Mouse (Mus musculus) myocyte (in vitro differentiated cells): Measurements from ENCODE around the gene Thbs2.

Experiments used
- CEBPB ChIP-seq: IDR thresholded peaks from 2 replicates; pipeline ENCODE4 v1.6.1; 2011; ENCODE audit warnings: mild to moderate bottlenecking, moderate library complexity; ENCODE audit not compliant: poor library complexity, insufficient read depth, severe bottlenecking
- E2F4 ChIP-seq: IDR thresholded peaks from one replicate; pipeline ENCODE4 v1.6.1; 2011; ENCODE audit warnings: mild to moderate bottlenecking, control low read depth, moderate library complexity; ENCODE audit not compliant: insufficient read depth
- MAX ChIP-seq: IDR thresholded peaks from one replicate; pipeline ENCODE4 v1.6.1; 2011; ENCODE audit warnings: low read depth, mild to moderate bottlenecking, control low read depth
- MYOD1 ChIP-seq, 3 experiments: IDR thresholded peaks; one replicate each; pipeline ENCODE4 v1.6.1; 2011; ENCODE audit warnings: control low read depth in 2 of 3, low read depth in 2 of 3, mild to moderate bottlenecking in 2 of 3, moderate library complexity in 1 of 3; ENCODE audit not compliant: insufficient read length in 2 of 3, control insufficient read depth in 1 of 3
- MYOG ChIP-seq, 3 experiments: IDR thresholded peaks; one replicate each; pipeline ENCODE4 v1.6.1; 2011; ENCODE audit warnings: control low read depth in 2 of 3, low read depth in 2 of 3, mild to moderate bottlenecking in 2 of 3; ENCODE audit not compliant: insufficient read length in 2 of 3, control insufficient read depth in 1 of 3, insufficient read depth in 1 of 3
- POLR2A ChIP-seq: IDR thresholded peaks from one replicate; pipeline ENCODE4 v1.6.1; 2011; ENCODE audit warnings: low read depth, mild to moderate bottlenecking, control low read depth, moderate library complexity; ENCODE audit not compliant: insufficient read length
- POLR2AphosphoS2 ChIP-seq: IDR thresholded peaks from one replicate; pipeline ENCODE4 v1.6.1; 2011; ENCODE audit warnings: low read depth, control low read depth; ENCODE audit not compliant: insufficient read length
- REST ChIP-seq: IDR thresholded peaks from one replicate; pipeline ENCODE4 v1.6.1; 2011; ENCODE audit warnings: mild to moderate bottlenecking, control low read depth, moderate library complexity; ENCODE audit not compliant: insufficient read depth, insufficient read length
- SRF ChIP-seq: IDR thresholded peaks from one replicate; pipeline ENCODE4 v1.6.1; 2011; ENCODE audit warnings: low read depth; ENCODE audit not compliant: control insufficient read depth, insufficient read length
- TCF12 ChIP-seq: IDR thresholded peaks from one replicate; pipeline ENCODE4 v1.6.1; 2011; ENCODE audit warnings: mild to moderate bottlenecking, control low read depth; ENCODE audit not compliant: poor library complexity, insufficient read depth, severe bottlenecking
- TCF3 ChIP-seq: IDR thresholded peaks from one replicate; pipeline ENCODE4 v1.6.1; 2011; ENCODE audit warnings: low read depth, control low read depth; ENCODE audit not compliant: insufficient read length
- USF1 ChIP-seq: IDR thresholded peaks from one replicate; pipeline ENCODE4 v1.6.1; 2011; ENCODE audit warnings: low read depth, mild to moderate bottlenecking, control low read depth, moderate library complexity

GRCm38 (mm10) chr17:14666451-14666850, 27.6 kb downstream of the Thbs2 start:
- TF ChIP-seq POLR2A (no peak), USF1 (no peak), MYOD1 (IDR thresholded peaks at IDR 0.05; ENCODE audit: control insufficient read depth in 1 of 3, insufficient read length in 2 of 3, low read depth in 2 of 3) (no peak), TCF3 (no peak), SRF (no peak), E2F4 (no peak), MAX (no peak), MYOG (IDR thresholded peaks at IDR 0.05; ENCODE audit: control insufficient read depth in 1 of 3, insufficient read depth in 1 of 3, insufficient read length in 2 of 3, low read depth in 2 of 3) (no peak), CEBPB (no peak), TCF12 (no peak), POLR2AphosphoS2 (no peak), REST (no peak)
